Mouse (Mus musculus): ENCODE measurements around the gene Zfp831. TPM values are rescaled to one million over a fixed set of nuclear protein-coding genes. Genes with fewer than 3 reads are reported as not detected.
A peak's percentile ranks its signal among the peaks of the same experiment; 100 is the strongest.

Gene Zfp831
- polyA plus RNA-seq (2014; fragmentation: Nextera tagmentation; extraction: Ambion mirVana) = 0.03 TPM in 1 of 2 replicates, not detected in the other

DNA sequence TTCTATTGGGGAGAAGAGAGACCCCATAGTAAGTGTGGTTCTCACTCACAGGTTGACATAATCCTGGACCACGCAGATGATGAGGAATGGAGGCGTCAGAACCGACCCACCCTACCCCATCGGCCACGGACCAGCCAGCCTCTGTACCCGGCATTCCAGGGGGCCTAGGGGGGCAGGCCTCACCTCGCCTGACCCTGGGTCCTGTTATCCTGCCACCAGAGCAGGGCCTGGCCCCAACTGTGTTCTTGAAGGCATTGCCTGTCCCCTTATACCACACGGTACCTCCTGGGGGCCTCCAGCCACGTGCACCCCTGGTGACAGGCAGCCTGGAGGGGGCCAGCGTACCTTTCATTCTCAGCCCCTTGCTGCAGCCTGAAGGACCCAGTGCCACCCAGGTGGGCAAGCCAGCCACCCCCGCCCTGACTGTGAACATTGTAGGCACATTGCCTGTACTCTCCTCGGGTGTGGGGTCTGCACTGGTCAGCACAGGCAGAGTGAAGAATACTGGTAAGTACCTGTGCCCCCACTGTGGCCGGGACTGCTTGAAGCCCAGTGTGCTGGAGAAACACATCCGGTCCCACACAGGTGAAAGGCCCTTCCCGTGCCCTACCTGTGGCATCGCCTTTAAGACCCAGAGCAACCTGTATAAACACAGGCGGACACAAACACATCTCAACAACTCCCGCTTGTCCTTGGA lies at the start of gene Zfp831:
Gene Zfp831 (plus strand): TSS at position 87 of the 697 bp plus-strand sequence.
- DNase-seq (ENCODE audit: low spot score) (no peak), ATAC-seq (ENCODE audit: insufficient number of reproducible peaks, low FRiP score, low TSS enrichment, low read depth) (no peak)
- no peaks in the 10 kb centered on the region for H3K9me3 ChIP-seq (ENCODE audit: control insufficient read depth, low read length)
- H3K4me2 ChIP-seq (ENCODE audit: low read depth, severe bottlenecking) = no peak within 1 kb of the TSS
- H3K36me3 ChIP-seq (ENCODE audit: control insufficient read depth, insufficient read depth, low read length) = no peaks in the 10 kb centered on the region
- no peaks in the 10 kb centered on the region for H3K27me3 ChIP-seq (ENCODE audit: control insufficient read depth, insufficient read depth, low read length)
- H3K27ac ChIP-seq (replicated peaks; ENCODE audit: low read depth, low read length) = no peak within 1 kb of the TSS
- H3K4me1 ChIP-seq (ENCODE audit: control insufficient read depth, insufficient read depth, low read length) = no peaks in the 10 kb centered on the region
- H3K9ac ChIP-seq (ENCODE audit: low read length) = no peak within 1 kb of the TSS
- WGBS = 86% methylated on average over 18 of the region's 18 CpGs
- no peak within 1 kb of the TSS for H3K4me3 ChIP-seq (ENCODE audit: low read depth, low read length)

DNA sequence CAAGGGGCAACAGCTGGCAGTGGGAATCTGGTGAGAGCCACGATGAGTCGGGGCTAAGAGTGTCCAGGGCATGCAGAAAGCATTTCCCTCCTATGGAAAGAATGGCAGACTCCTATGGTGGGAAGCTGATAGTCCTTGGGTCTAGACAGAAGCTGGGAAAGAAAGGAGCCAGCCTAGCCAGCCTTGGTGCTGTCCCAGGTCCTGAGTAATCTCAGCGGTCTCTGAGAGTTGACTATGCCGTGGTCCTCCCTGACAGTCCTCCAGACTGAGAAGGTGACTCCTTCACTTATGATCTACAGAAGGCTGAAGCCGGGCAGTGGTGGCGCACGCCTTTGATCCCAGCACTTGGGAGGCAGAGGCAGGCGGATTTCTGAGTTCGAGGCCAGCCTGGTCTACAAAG lies 48.4 kb upstream of the Zfp831 start:
- peak; percentile 62 for DNase-seq (ENCODE audit: low spot score)
- H3K4me1 ChIP-seq (ENCODE audit: control insufficient read depth, insufficient read depth, low read length) = peaks cover 5% of the 10 kb centered on the region
- WGBS = 75% methylated on average over 8 of the region's 9 CpGs

DNA sequence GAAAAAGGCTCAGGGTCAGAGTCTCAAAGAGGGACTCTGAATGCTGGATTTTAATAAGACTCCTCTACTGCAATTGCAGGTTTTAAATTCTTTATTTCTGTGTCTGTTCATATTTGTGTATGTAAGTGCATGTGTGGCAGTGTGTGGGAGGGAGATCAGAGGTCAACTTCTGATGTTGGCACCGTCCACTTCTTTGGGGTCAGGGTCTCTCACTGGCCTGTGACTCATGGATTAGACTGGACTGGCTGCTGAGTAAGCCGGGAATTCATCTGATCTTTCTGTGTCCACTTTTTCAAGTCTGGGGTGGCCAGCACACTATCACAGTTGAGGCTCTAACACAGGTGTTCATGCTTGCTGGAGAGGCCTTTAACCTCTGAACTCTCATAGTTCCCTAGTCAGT lies 47.7 kb upstream of the Zfp831 start:
- DNase-seq (ENCODE audit: low spot score) (no peak), ATAC-seq (ENCODE audit: insufficient number of reproducible peaks, low FRiP score, low TSS enrichment, low read depth) (no peak)
- Histone ChIP-seq H3K27me3 (ENCODE audit: control insufficient read depth, insufficient read depth, low read length) (no peaks in the 10 kb centered on the region), H3K9ac (ENCODE audit: low read length) (no peak overlapping the region), H3K27ac (replicated peaks; ENCODE audit: low read depth, low read length) (no peak overlapping the region), H3K36me3 (ENCODE audit: control insufficient read depth, insufficient read depth, low read length) (no peaks in the 10 kb centered on the region), H3K4me1 (ENCODE audit: control insufficient read depth, insufficient read depth, low read length) (peaks cover 5% of the 10 kb centered on the region), H3K4me2 (ENCODE audit: low read depth, severe bottlenecking) (no peak overlapping the region), H3K4me3 (ENCODE audit: low read depth, low read length) (no peak overlapping the region), H3K9me3 (ENCODE audit: control insufficient read depth, low read length) (no peaks in the 10 kb centered on the region)
- WGBS = 83% methylated on average over 2 of the region's 2 CpGs

More for the DNA sequence above, 48.4 kb upstream of the Zfp831 start:
- Histone ChIP-seq H3K36me3 (ENCODE audit: control insufficient read depth, insufficient read depth, low read length) (no peaks in the 10 kb centered on the region), H3K4me3 (ENCODE audit: low read depth, low read length) (no peak overlapping the region), H3K9me3 (ENCODE audit: control insufficient read depth, low read length) (no peaks in the 10 kb centered on the region), H3K9ac (ENCODE audit: low read length) (no peak overlapping the region), H3K27ac (replicated peaks; ENCODE audit: low read depth, low read length) (no peak overlapping the region), H3K4me2 (ENCODE audit: low read depth, severe bottlenecking) (no peak overlapping the region), H3K27me3 (ENCODE audit: control insufficient read depth, insufficient read depth, low read length) (no peaks in the 10 kb centered on the region)
- no peak for ATAC-seq (ENCODE audit: insufficient number of reproducible peaks, low FRiP score, low TSS enrichment, low read depth)

GRCm38 (mm10) chr2:174596457-174596856 lies 46.9 kb upstream of the Zfp831 start:
- ATAC-seq (ENCODE audit: insufficient number of reproducible peaks, low FRiP score, low TSS enrichment, low read depth) (no peak), DNase-seq (ENCODE audit: low spot score) (no peak)
- Histone ChIP-seq H3K9me3 (ENCODE audit: control insufficient read depth, low read length) (no peaks in the 10 kb centered on the region), H3K27me3 (ENCODE audit: control insufficient read depth, insufficient read depth, low read length) (no peaks in the 10 kb centered on the region), H3K9ac (ENCODE audit: low read length) (no peak overlapping the region), H3K4me1 (ENCODE audit: control insufficient read depth, insufficient read depth, low read length) (peaks cover 5% of the 10 kb centered on the region), H3K4me3 (ENCODE audit: low read depth, low read length) (no peak overlapping the region), H3K36me3 (ENCODE audit: control insufficient read depth, insufficient read depth, low read length) (no peaks in the 10 kb centered on the region), H3K27ac (replicated peaks; ENCODE audit: low read depth, low read length) (no peak overlapping the region), H3K4me2 (ENCODE audit: low read depth, severe bottlenecking) (no peak overlapping the region)
- 87% methylated on average over 15 of the region's 15 CpGs for WGBS

DNA sequence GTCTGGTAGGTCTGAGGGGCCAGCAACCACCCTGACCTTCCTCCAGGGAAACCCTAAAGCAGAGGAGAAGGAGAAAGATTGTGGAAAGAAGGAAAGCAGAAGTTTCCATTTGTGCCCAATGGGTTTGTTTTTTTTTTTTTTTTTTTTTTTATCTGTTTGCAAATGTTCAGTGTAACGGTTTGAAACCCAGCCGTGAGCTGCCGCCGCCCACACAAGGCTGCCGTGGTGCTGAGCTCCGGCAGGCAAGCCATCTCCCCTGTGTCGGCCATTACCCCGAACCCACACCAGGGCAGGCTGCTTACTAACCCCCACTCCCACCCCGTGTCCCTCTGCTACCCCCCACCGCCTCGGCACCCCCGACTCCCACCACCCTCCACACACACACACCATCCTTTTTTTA lies 44.9 kb upstream of the Zfp831 start:
- DNase-seq (ENCODE audit: low spot score) (no peak), ATAC-seq (ENCODE audit: insufficient number of reproducible peaks, low FRiP score, low TSS enrichment, low read depth) (no peak)
- H3K27me3 ChIP-seq (ENCODE audit: control insufficient read depth, insufficient read depth, low read length) = no peaks in the 10 kb centered on the region
- H3K36me3 ChIP-seq (ENCODE audit: control insufficient read depth, insufficient read depth, low read length) = no peaks in the 10 kb centered on the region
- no peak overlapping the region for H3K4me2 ChIP-seq (ENCODE audit: low read depth, severe bottlenecking)
- peaks cover 5% of the 10 kb centered on the region for H3K4me1 ChIP-seq (ENCODE audit: control insufficient read depth, insufficient read depth, low read length)
- 76% methylated on average over 12 of the region's 12 CpGs for WGBS
- no peaks in the 10 kb centered on the region for H3K9me3 ChIP-seq (ENCODE audit: control insufficient read depth, low read length)
- no peak overlapping the region for H3K4me3 ChIP-seq (ENCODE audit: low read depth, low read length)
- no peak overlapping the region for H3K9ac ChIP-seq (ENCODE audit: low read length)
- no peak overlapping the region for H3K27ac ChIP-seq (replicated peaks; ENCODE audit: low read depth, low read length)

DNA sequence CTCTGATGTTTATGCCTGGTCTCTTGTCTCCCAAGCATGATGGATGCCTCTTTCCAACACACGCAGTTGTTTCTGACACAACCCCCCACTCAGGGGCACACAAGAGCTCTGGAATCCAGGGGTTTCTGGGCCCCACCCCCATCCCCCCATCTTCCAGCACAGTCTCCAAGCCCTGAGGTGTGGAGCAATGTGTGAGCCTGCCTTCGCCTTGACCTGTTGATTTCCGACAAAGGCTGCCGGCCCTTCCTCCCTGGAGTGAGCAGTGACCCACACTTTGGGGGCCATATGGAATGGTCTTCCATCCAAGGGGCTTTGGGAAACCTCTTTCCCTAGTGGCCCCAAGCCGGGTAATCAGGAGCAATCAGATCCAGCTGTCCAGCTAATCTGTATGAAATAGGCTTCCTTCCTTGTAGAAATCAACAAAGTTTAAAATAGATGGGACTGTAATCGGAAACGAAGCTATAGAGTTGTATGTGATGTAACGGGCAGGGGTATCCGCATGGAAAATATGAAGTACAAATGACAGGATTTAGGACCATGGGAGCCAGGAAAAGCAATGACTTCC lies 44.2 kb upstream of the Zfp831 start:
- H3K9ac ChIP-seq (ENCODE audit: low read length) = no peak overlapping the region
- H3K9me3 ChIP-seq (ENCODE audit: control insufficient read depth, low read length) = no peaks in the 10 kb centered on the region
- DNase-seq (ENCODE audit: low spot score) = no peak
- no peak overlapping the region for H3K4me2 ChIP-seq (ENCODE audit: low read depth, severe bottlenecking)
- WGBS = 72% methylated on average over 9 of the region's 9 CpGs
- ATAC-seq (ENCODE audit: insufficient number of reproducible peaks, low FRiP score, low TSS enrichment, low read depth) = no peak
- no peaks in the 10 kb centered on the region for H3K27me3 ChIP-seq (ENCODE audit: control insufficient read depth, insufficient read depth, low read length)
- no peak overlapping the region for H3K4me3 ChIP-seq (ENCODE audit: low read depth, low read length)
- H3K36me3 ChIP-seq (ENCODE audit: control insufficient read depth, insufficient read depth, low read length) = no peaks in the 10 kb centered on the region
- no peak overlapping the region for H3K27ac ChIP-seq (replicated peaks; ENCODE audit: low read depth, low read length)
- H3K4me1 ChIP-seq (ENCODE audit: control insufficient read depth, insufficient read depth, low read length) = peaks cover 5% of the 10 kb centered on the region

- 80% methylated on average over 9 of the region's 9 CpGs for WGBS
- Histone ChIP-seq H3K9ac (ENCODE audit: low read length) (no peak overlapping the region), H3K4me1 (ENCODE audit: control insufficient read depth, insufficient read depth, low read length) (peaks cover 5% of the 10 kb centered on the region), H3K9me3 (ENCODE audit: control insufficient read depth, low read length) (no peaks in the 10 kb centered on the region), H3K4me2 (ENCODE audit: low read depth, severe bottlenecking) (no peak overlapping the region), H3K36me3 (ENCODE audit: control insufficient read depth, insufficient read depth, low read length) (no peaks in the 10 kb centered on the region), H3K27me3 (ENCODE audit: control insufficient read depth, insufficient read depth, low read length) (no peaks in the 10 kb centered on the region), H3K27ac (replicated peaks; ENCODE audit: low read depth, low read length) (no peak overlapping the region), H3K4me3 (ENCODE audit: low read depth, low read length) (no peak overlapping the region)
- no peak for ATAC-seq (ENCODE audit: insufficient number of reproducible peaks, low FRiP score, low TSS enrichment, low read depth)
- DNase-seq (ENCODE audit: low spot score) = no peak
Measured at GRCm38 (mm10) chr2:174599853-174600271, 43.5 kb upstream of the Zfp831 start.

- Histone ChIP-seq H3K27ac (replicated peaks; ENCODE audit: low read depth, low read length) (no peak overlapping the region), H3K9me3 (ENCODE audit: control insufficient read depth, low read length) (no peaks in the 10 kb centered on the region), H3K4me1 (ENCODE audit: control insufficient read depth, insufficient read depth, low read length) (peaks cover 5% of the 10 kb centered on the region), H3K4me2 (ENCODE audit: low read depth, severe bottlenecking) (no peak overlapping the region), H3K9ac (ENCODE audit: low read length) (no peak overlapping the region), H3K36me3 (ENCODE audit: control insufficient read depth, insufficient read depth, low read length) (no peaks in the 10 kb centered on the region), H3K27me3 (ENCODE audit: control insufficient read depth, insufficient read depth, low read length) (no peaks in the 10 kb centered on the region), H3K4me3 (ENCODE audit: low read depth, low read length) (no peak overlapping the region)
- ATAC-seq (ENCODE audit: insufficient number of reproducible peaks, low FRiP score, low TSS enrichment, low read depth) (no peak), DNase-seq (ENCODE audit: low spot score) (no peak)
- WGBS = 73% methylated on average over 9 of the region's 9 CpGs
Measured at GRCm38 (mm10) chr2:174601938-174602685, 41.2 kb upstream of the Zfp831 start.
